Mouse (Mus musculus) heart, postnatal 0 days (tissue): Measurements from ENCODE around the gene Nkx1-2. TPM values are rescaled to one million over a fixed set of nuclear protein-coding genes. Genes with fewer than 3 reads are reported as not detected.

ENCODE experiments used
- ATAC-seq: fragments of 200-750 bp; cut with Nextera tagmentation; 2 replicates; pipeline ENCODE4 v1.8.0; 2017; ENCODE audit warnings: low read depth, moderate number of reproducible peaks, moderate library complexity; ENCODE audit not compliant: insufficient read depth
- DNase-seq: peaks from one replicate; pipeline ENCODE4 v3.0.0-alpha.2; 2016; ENCODE audit warnings: low spot score
- H3K27ac ChIP-seq: fragments of 300-500 bp; sonication (generic); 2 replicates; pipeline ENCODE4 v1.5.1; 2014; ENCODE audit warnings: low read depth, mild to moderate bottlenecking
- H3K27me3 ChIP-seq: fragments of 300-500 bp; sonication (generic); 2 replicates; pipeline ENCODE4 v1.6.1; 2014; ENCODE audit warnings: low read length, mixed read lengths; ENCODE audit not compliant: control insufficient read depth, insufficient read depth
- H3K36me3 ChIP-seq: fragments of 300-500 bp; sonication (generic); replicated peaks from 2 replicates; pipeline ENCODE4 v1.6.1; 2014; ENCODE audit warnings: low read length, mixed read lengths; ENCODE audit not compliant: control insufficient read depth, insufficient read depth
- H3K4me1 ChIP-seq: fragments of 300-500 bp; sonication (generic); 2 replicates; pipeline ENCODE4 v1.6.1; 2014; ENCODE audit warnings: antibody characterized with exemption; ENCODE audit not compliant: control insufficient read depth, insufficient read depth
- H3K4me2 ChIP-seq: fragments of 300-500 bp; sonication (generic); 2 replicates; pipeline ENCODE4 v1.6.1; 2014; ENCODE audit warnings: low read depth, mild to moderate bottlenecking, low read length, moderate library complexity
- H3K4me3 ChIP-seq: fragments of 300-500 bp; sonication (generic); 2 replicates; pipeline ENCODE4 v1.5.1; 2014; ENCODE audit warnings: low read depth, low read length
- H3K9ac ChIP-seq: fragments of 300-500 bp; sonication (generic); replicated peaks from 2 replicates; pipeline ENCODE4 v1.6.1; 2014; ENCODE audit warnings: low read depth, low read length, mixed read lengths
- H3K9me3 ChIP-seq: fragments of 300-500 bp; sonication (generic); replicated peaks from 2 replicates; pipeline ENCODE4 v1.6.1; 2016; ENCODE audit warnings: low read length; ENCODE audit not compliant: control insufficient read depth
- CTCF ChIP-seq: IDR thresholded peaks from 2 replicates; pipeline ENCODE4 v1.5.1; 2016; ENCODE audit warnings: antibody characterized with exemption, control low read depth, low read depth
- EP300 ChIP-seq: IDR thresholded peaks from 2 replicates; pipeline ENCODE4 v1.6.1; 2016; ENCODE audit warnings: antibody characterized with exemption, low read depth
- WGBS: fragments of 180-500 bp; shearing (Covaris S2); extraction: QIAGEN DNeasy Blood & Tissue Kit; methylation state at CpG from one replicate; pipeline ENCODE4 v1.1.7; 2014; 5-methylcytosine and 5-hydroxymethylcytosine counted together
- polyA plus RNA-seq: library from polyadenylated mRNA; unstranded; fragments of >200 nt; fragmentation: Nextera tagmentation; extraction: Ambion mirVana; gene quantifications from 2 replicates; pipeline ENCODE4 v1.2.1, GENCODE M21; 2015
- total RNA-seq: library from RNA; depleted of rRNA; stranded (reverse); fragments of >200 nt; gene quantifications from 2 replicates; pipeline ENCODE4 v1.2.3, GENCODE M21; 2014; ENCODE audit warnings: low replicate concordance

The Nkx1-2 gene
- total and polyA plus RNA-seq, 2 experiments from 2014 or later = not detected

- no peaks in the 10 kb centered on the region for H3K27me3 ChIP-seq
- H3K4me2 ChIP-seq = no peak overlapping the region
- ATAC-seq (peak; percentile 49), DNase-seq (no peak)
- peak overlapping the region; percentile 48 for H3K27ac ChIP-seq
- H3K9ac ChIP-seq = no peak overlapping the region
- WGBS = 48% methylated on average over 3 of the region's 3 CpGs
- H3K9me3 ChIP-seq = no peaks in the 10 kb centered on the region
- TF ChIP-seq CTCF = no peak; the same call in 1 of the 2 replicates
- TF ChIP-seq EP300 = 0 out of 2 replicates have a peak, but pooled peaks have one; percentile 43
- peaks cover 77% of the 10 kb centered on the region for H3K36me3 ChIP-seq
- no peaks in the 10 kb centered on the region for H3K4me1 ChIP-seq
- no peak overlapping the region for H3K4me3 ChIP-seq
Observed at GRCm38 (mm10) chr7:132559138-132559766, 40.2 kb downstream of the Nkx1-2 start.

GRCm38 (mm10) chr7:132558141-132558736 lies 41.2 kb downstream of the Nkx1-2 start:
- DNase-seq = no peak
- WGBS = 69% methylated on average over 7 of the region's 7 CpGs
- H3K36me3 ChIP-seq = peaks cover 66% of the 10 kb centered on the region
- H3K9me3 ChIP-seq = no peaks in the 10 kb centered on the region
- no peak overlapping the region for H3K9ac ChIP-seq
- H3K27ac ChIP-seq = no peak overlapping the region
- H3K4me2 ChIP-seq = no peak overlapping the region
- H3K27me3 ChIP-seq = no peaks in the 10 kb centered on the region
- no peak overlapping the region for H3K4me3 ChIP-seq
- H3K4me1 ChIP-seq = no peaks in the 10 kb centered on the region
- no peak for TF ChIP-seq EP300
- no peak for TF ChIP-seq CTCF
- no peak for ATAC-seq

GRCm38 (mm10) chr7:132556575-132556974 lies 42.9 kb downstream of the Nkx1-2 start:
- Histone ChIP-seq H3K27me3 (no peaks in the 10 kb centered on the region), H3K27ac (no peak overlapping the region), H3K9me3 (no peaks in the 10 kb centered on the region), H3K4me3 (no peak overlapping the region), H3K36me3 (peaks cover 50% of the 10 kb centered on the region), H3K4me2 (no peak overlapping the region), H3K4me1 (no peaks in the 10 kb centered on the region), H3K9ac (no peak overlapping the region)
- DNase-seq = no peak
- WGBS = 76% methylated on average over 5 of the region's 5 CpGs
- ATAC-seq = no peak
- TF ChIP-seq EP300 = no peak
- no peak for TF ChIP-seq CTCF

- DNase-seq = no peak
- Histone ChIP-seq H3K36me3 (peaks cover 43% of the 10 kb centered on the region), H3K4me1 (no peaks in the 10 kb centered on the region), H3K9ac (no peak overlapping the region), H3K4me2 (no peak overlapping the region), H3K27ac (no peak overlapping the region), H3K27me3 (no peaks in the 10 kb centered on the region), H3K9me3 (no peaks in the 10 kb centered on the region), H3K4me3 (no peak overlapping the region)
- no peak for ATAC-seq
- TF ChIP-seq CTCF = no peak
- no peak for TF ChIP-seq EP300
- WGBS = 41% methylated on average over 4 of the region's 4 CpGs
Observed at GRCm38 (mm10) chr7:132555911-132556310, 43.5 kb downstream of the Nkx1-2 start.

GRCm38 (mm10) chr7:132554091-132554490 lies 45.3 kb downstream of the Nkx1-2 start:
- no peaks in the 10 kb centered on the region for H3K4me1 ChIP-seq
- TF ChIP-seq EP300 (no peak), CTCF (no peak)
- DNase-seq (no peak), ATAC-seq (no peak)
- WGBS = 34% methylated on average over 2 of the region's 2 CpGs
- peaks cover 25% of the 10 kb centered on the region for H3K36me3 ChIP-seq
- H3K9me3 ChIP-seq = no peaks in the 10 kb centered on the region
- no peak overlapping the region for H3K9ac ChIP-seq
- no peak overlapping the region for H3K27ac ChIP-seq
- no peak overlapping the region for H3K4me3 ChIP-seq
- no peaks in the 10 kb centered on the region for H3K27me3 ChIP-seq
- no peak overlapping the region for H3K4me2 ChIP-seq
